Mouse (Mus musculus) forebrain, embryonic 14.5 days (tissue): ENCODE results near the gene Csmd2. TPM values are rescaled to one million over a fixed set of nuclear protein-coding genes. Genes with fewer than 3 reads are reported as not detected.

Experiments
- ATAC-seq: fragments of 200-750 bp; cut with Nextera tagmentation; 2 replicates; pipeline ENCODE4 v1.8.0; 2017; ENCODE audit warnings: mild to moderate bottlenecking, moderate library complexity
- DNase-seq: peaks from one replicate; pipeline ENCODE4 v3.0.0-alpha.2; 2015; ENCODE audit warnings: low spot score
- H3K27ac ChIP-seq: fragments of 300-500 bp; sonication (generic); 2 replicates; pipeline ENCODE4 v1.5.1; 2014; ENCODE audit warnings: low read depth, mild to moderate bottlenecking, control low read depth, low read length, moderate library complexity
- H3K27me3 ChIP-seq: fragments of 300-500 bp; sonication (generic); replicated peaks from 2 replicates; pipeline ENCODE4 v1.6.1; 2014; ENCODE audit warnings: low read length, control low read depth, mixed read lengths; ENCODE audit not compliant: control insufficient read depth, insufficient read depth
- H3K36me3 ChIP-seq: fragments of 300-500 bp; sonication (generic); 2 replicates; pipeline ENCODE4 v1.6.1; 2014; ENCODE audit warnings: low read length, control low read depth; ENCODE audit not compliant: control insufficient read depth, insufficient read depth
- H3K4me1 ChIP-seq: fragments of 300-500 bp; sonication (generic); 2 replicates; pipeline ENCODE4 v1.6.1; 2014; ENCODE audit warnings: antibody characterized with exemption, low read length, control low read depth; ENCODE audit not compliant: control insufficient read depth, insufficient read depth
- H3K4me2 ChIP-seq: fragments of 300-500 bp; sonication (generic); 2 replicates; pipeline ENCODE4 v1.6.1; 2014; ENCODE audit warnings: mild to moderate bottlenecking, control low read depth, low read length
- H3K4me3 ChIP-seq: fragments of 300-500 bp; sonication (generic); 2 replicates; pipeline ENCODE4 v1.5.1; 2014; ENCODE audit warnings: low read depth, low read length, control low read depth
- H3K9ac ChIP-seq: fragments of 300-500 bp; sonication (generic); 2 replicates; pipeline ENCODE4 v1.6.1; 2014; ENCODE audit warnings: mild to moderate bottlenecking, low read length, control low read depth, moderate library complexity
- H3K9me3 ChIP-seq: fragments of 300-500 bp; sonication (generic); replicated peaks from 2 replicates; pipeline ENCODE4 v1.6.1; 2016; ENCODE audit warnings: low read length, control low read depth, mixed read lengths; ENCODE audit not compliant: control insufficient read depth
- WGBS: fragments of 180-500 bp; shearing (Covaris S2); extraction: QIAGEN DNeasy Blood & Tissue Kit; methylation state at CpG from one replicate; pipeline ENCODE4 v1.1.7; 2014; 5-methylcytosine and 5-hydroxymethylcytosine counted together
- polyA plus RNA-seq: library from polyadenylated mRNA; unstranded; fragments of >200 nt; fragmentation: Nextera tagmentation; extraction: Ambion mirVana; gene quantifications from 2 replicates; pipeline ENCODE4 v1.2.1, GENCODE M21; 2014

Csmd2 gene
- polyA plus RNA-seq, 1 experiment from 2014 or later, result 3.2 TPM

GRCm38 (mm10) chr4:128397804-128398203, 410.1 kb downstream of the Csmd2 start:
- ATAC-seq (no peak), DNase-seq (no peak)
- Histone ChIP-seq H3K27me3 (no peaks in the 10 kb centered on the region), H3K9ac (no peak overlapping the region), H3K4me3 (no peak overlapping the region), H3K4me1 (0 out of 2 replicates have a peak, but pooled peaks cover 4% of the 10 kb centered on the region), H3K36me3 (0 out of 2 replicates have a peak, but pooled peaks cover 3% of the 10 kb centered on the region), H3K9me3 (no peaks in the 10 kb centered on the region), H3K27ac (no peak overlapping the region), H3K4me2 (no peak overlapping the region)
- 81% methylated on average over 7 of the region's 7 CpGs for WGBS

GRCm38 (mm10) chr4:128398948-128399347, 411.3 kb downstream of the Csmd2 start:
- no peak overlapping the region for H3K4me2 ChIP-seq
- ATAC-seq, result no peak
- no peaks in the 10 kb centered on the region for H3K27me3 ChIP-seq
- WGBS, result 75% methylated on average over 7 of the region's 7 CpGs
- H3K9ac ChIP-seq, result no peak overlapping the region
- H3K36me3 ChIP-seq, result 0 out of 2 replicates have a peak, but pooled peaks cover 3% of the 10 kb centered on the region
- H3K27ac ChIP-seq, result no peak overlapping the region
- H3K9me3 ChIP-seq, result no peaks in the 10 kb centered on the region
- H3K4me3 ChIP-seq, result no peak overlapping the region
- no peak for DNase-seq
- H3K4me1 ChIP-seq, result 0 out of 2 replicates have a peak, but pooled peaks cover 4% of the 10 kb centered on the region

- Histone ChIP-seq H3K4me3 (no peak overlapping the region), H3K27ac (no peak overlapping the region), H3K36me3 (0 out of 2 replicates have a peak, but pooled peaks cover 3% of the 10 kb centered on the region), H3K9ac (no peak overlapping the region), H3K4me1 (0 out of 2 replicates have a peak, but pooled peaks cover 4% of the 10 kb centered on the region), H3K4me2 (no peak overlapping the region), H3K9me3 (no peaks in the 10 kb centered on the region), H3K27me3 (no peaks in the 10 kb centered on the region)
- 65% methylated on average over 6 of the region's 6 CpGs for WGBS
- ATAC-seq (no peak), DNase-seq (no peak)
Observed at GRCm38 (mm10) chr4:128400016-128400415, 412.4 kb downstream of the Csmd2 start.

GRCm38 (mm10) chr4:128401591-128401990, 413.9 kb downstream of the Csmd2 start:
- H3K9ac ChIP-seq, result no peak overlapping the region

GRCm38 (mm10) chr4:128402706-128403105, 415.0 kb downstream of the Csmd2 start:
- Histone ChIP-seq H3K4me1 (peaks cover 7% of the 10 kb centered on the region; the same call in 1 of the 2 replicates), H3K27ac (no peak overlapping the region)
- DNase-seq, result no peak

More at GRCm38 (mm10) chr4:128401591-128401990, 413.9 kb downstream of the Csmd2 start:
- H3K4me1 ChIP-seq, result 0 out of 2 replicates have a peak, but pooled peaks cover 4% of the 10 kb centered on the region
- no peak for DNase-seq
- no peak overlapping the region for H3K4me2 ChIP-seq
- 0 out of 2 replicates have a peak, but pooled peaks cover 2% of the 10 kb centered on the region for H3K9me3 ChIP-seq
- H3K36me3 ChIP-seq, result 0 out of 2 replicates have a peak, but pooled peaks cover under 1% of the 10 kb centered on the region
- H3K4me3 ChIP-seq, result no peak overlapping the region
- no peaks in the 10 kb centered on the region for H3K27me3 ChIP-seq
- WGBS, result 54% methylated on average over 3 of the region's 3 CpGs
- no peak for ATAC-seq
- H3K27ac ChIP-seq, result no peak overlapping the region

GRCm38 (mm10) chr4:128405576-128405975, 417.9 kb downstream of the Csmd2 start:
- no peak overlapping the region for H3K4me3 ChIP-seq
- H3K9me3 ChIP-seq, result 0 out of 2 replicates have a peak, but pooled peaks cover 2% of the 10 kb centered on the region
- ATAC-seq (no peak), DNase-seq (no peak)
- no peaks in the 10 kb centered on the region for H3K27me3 ChIP-seq
- H3K36me3 ChIP-seq, result no peaks in the 10 kb centered on the region
- H3K4me2 ChIP-seq, result no peak overlapping the region
- no peak overlapping the region for H3K9ac ChIP-seq
- WGBS, result 92% methylated on average over 3 of the region's 3 CpGs
- H3K27ac ChIP-seq, result no peak overlapping the region
- H3K4me1 ChIP-seq, result peaks cover 7% of the 10 kb centered on the region; the same call in 1 of the 2 replicates

More at GRCm38 (mm10) chr4:128402706-128403105, 415.0 kb downstream of the Csmd2 start:
- 73% methylated on average over 1 of the region's 1 CpGs for WGBS
- no peak overlapping the region for H3K4me2 ChIP-seq
- 0 out of 2 replicates have a peak, but pooled peaks cover 2% of the 10 kb centered on the region for H3K9me3 ChIP-seq
- no peaks in the 10 kb centered on the region for H3K36me3 ChIP-seq
- no peaks in the 10 kb centered on the region for H3K27me3 ChIP-seq
- ATAC-seq, result no peak
- H3K4me3 ChIP-seq, result no peak overlapping the region
- no peak overlapping the region for H3K9ac ChIP-seq

- Histone ChIP-seq H3K27ac (no peak overlapping the region), H3K9me3 (0 out of 2 replicates have a peak, but pooled peaks cover 2% of the 10 kb centered on the region), H3K27me3 (no peaks in the 10 kb centered on the region), H3K4me1 (peaks cover 2% of the 10 kb centered on the region; the same call in 1 of the 2 replicates), H3K36me3 (no peaks in the 10 kb centered on the region), H3K4me2 (no peak overlapping the region), H3K9ac (no peak overlapping the region), H3K4me3 (no peak overlapping the region)
- DNase-seq (peak; percentile 46), ATAC-seq (no peak)
- 55% methylated on average over 9 of the region's 9 CpGs for WGBS
Observed at GRCm38 (mm10) chr4:128407084-128407845, 419.6 kb downstream of the Csmd2 start.

- no peak overlapping the region for H3K4me2 ChIP-seq
- H3K4me1 ChIP-seq, result peaks cover 5% of the 10 kb centered on the region; the same call in 1 of the 2 replicates
- H3K9ac ChIP-seq, result no peak overlapping the region
- peak; percentile 50 for DNase-seq
- ATAC-seq, result no peak
- 72% methylated on average over 7 of the region's 7 CpGs for WGBS
- no peaks in the 10 kb centered on the region; the same call in 1 of the 2 replicates for H3K9me3 ChIP-seq
- H3K27ac ChIP-seq, result peak overlapping the region; percentile 27; the same call in 1 of the 2 replicates
- no peak overlapping the region for H3K4me3 ChIP-seq
- H3K36me3 ChIP-seq, result no peaks in the 10 kb centered on the region
- H3K27me3 ChIP-seq, result no peaks in the 10 kb centered on the region
Observed at GRCm38 (mm10) chr4:128411941-128412630, 424.4 kb downstream of the Csmd2 start.
